Mouse (Mus musculus) Muller cell, postnatal 12 days (primary cell): ENCODE measurements at regions not wholly inside any gene's neighbourhood (a gene's known extent, or its start where the extent isn't known, plus 50 kb on each side); places are given as distances from the start of the nearest gene placed in this dataset.

Experiments used
- DNase-seq: peaks from one replicate; pipeline ENCODE4 v3.0.0-alpha.2; 2015; ENCODE audit errors: inconsistent ontology term

GRCm38 (mm10) chr15:18360256-18360655 lies 458.5 kb upstream of the Cdh10 start:
- no peak for DNase-seq

GRCm38 (mm10) chr15:18399724-18400123 lies 419.0 kb upstream of the Cdh10 start:
- peak; percentile 25 for DNase-seq

- peak; percentile 45 for DNase-seq
Observed at GRCm38 (mm10) chr15:18400257-18400846, 418.4 kb upstream of the Cdh10 start.

GRCm38 (mm10) chr15:18432705-18433104 lies 386.0 kb upstream of the Cdh10 start:
- no peak for DNase-seq

- no peak for DNase-seq
Observed at GRCm38 (mm10) chr15:18453801-18454200, 364.9 kb upstream of the Cdh10 start.

GRCm38 (mm10) chr15:18482385-18482784 lies 336.4 kb upstream of the Cdh10 start:
- DNase-seq, result no peak

GRCm38 (mm10) chr15:18511606-18512005 lies 307.1 kb upstream of the Cdh10 start:
- DNase-seq, result no peak

GRCm38 (mm10) chr15:18517701-18518100 lies 301.0 kb upstream of the Cdh10 start:
- DNase-seq, result no peak

GRCm38 (mm10) chr15:18556457-18556856 lies 262.3 kb upstream of the Cdh10 start:
- no peak for DNase-seq
